Mouse (Mus musculus) neutrophil, adult 59 days (primary cell): ENCODE measurements around the gene Rbm28. TPM values are rescaled to one million over a fixed set of nuclear protein-coding genes. Genes with fewer than 3 reads are reported as not detected.

Source experiments
- total RNA-seq, 2 experiments: library from RNA; stranded (reverse); gene quantifications; 1 replicate in 1 of 2; 2 replicates in 1 of 2; pipeline ENCODE4 v1.2.4; 2023

Rbm28 gene
- 10 to 100 TPM; 18.0 to 24.4 TPM for total RNA-seq

DNA sequence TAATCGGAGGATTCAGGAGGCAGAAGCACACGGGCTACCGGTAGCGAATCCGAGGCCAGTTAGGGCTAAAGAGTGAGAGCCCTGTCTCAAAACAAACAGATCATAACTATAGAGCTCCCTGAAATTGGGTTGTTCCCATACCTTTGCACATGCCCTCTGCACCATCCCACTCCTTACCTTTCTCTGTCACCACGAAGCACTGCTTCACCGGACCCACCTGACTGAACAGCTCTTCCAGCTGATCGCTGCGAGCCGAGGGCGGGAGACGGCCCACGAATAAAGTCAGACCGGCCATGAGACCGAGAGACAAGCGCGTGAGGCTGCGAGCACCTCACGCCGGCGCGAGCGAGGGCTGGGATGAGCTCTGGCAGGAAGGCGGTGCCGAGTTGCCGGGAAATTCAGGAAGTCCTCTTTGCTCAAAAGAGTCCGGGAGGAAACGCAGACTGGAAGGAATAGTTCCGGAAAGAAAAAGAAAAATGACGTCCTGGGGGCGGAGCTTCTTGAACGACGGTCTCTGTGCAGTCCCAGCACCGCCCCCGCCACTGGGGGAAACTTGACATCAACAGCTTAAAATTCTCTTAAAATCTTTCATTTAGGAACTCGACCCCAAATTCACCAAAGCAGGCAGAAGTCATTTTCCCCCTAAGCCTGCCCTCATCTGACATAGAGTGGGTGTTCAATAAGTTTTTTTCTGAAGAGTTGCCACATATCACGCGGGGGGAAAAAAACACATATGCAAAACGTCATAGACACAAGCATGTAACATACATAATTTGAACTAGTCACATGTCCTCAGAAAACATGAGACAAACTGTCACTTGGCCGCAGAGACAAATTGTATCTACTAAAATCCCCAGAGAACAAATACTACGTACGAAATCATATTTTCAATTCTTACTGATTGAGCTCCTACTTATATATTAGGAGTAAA, at the start of gene Rbm28:
Rbm28 (minus strand) TSS at position 693 of the 931 bp plus-strand sequence.

DNA sequence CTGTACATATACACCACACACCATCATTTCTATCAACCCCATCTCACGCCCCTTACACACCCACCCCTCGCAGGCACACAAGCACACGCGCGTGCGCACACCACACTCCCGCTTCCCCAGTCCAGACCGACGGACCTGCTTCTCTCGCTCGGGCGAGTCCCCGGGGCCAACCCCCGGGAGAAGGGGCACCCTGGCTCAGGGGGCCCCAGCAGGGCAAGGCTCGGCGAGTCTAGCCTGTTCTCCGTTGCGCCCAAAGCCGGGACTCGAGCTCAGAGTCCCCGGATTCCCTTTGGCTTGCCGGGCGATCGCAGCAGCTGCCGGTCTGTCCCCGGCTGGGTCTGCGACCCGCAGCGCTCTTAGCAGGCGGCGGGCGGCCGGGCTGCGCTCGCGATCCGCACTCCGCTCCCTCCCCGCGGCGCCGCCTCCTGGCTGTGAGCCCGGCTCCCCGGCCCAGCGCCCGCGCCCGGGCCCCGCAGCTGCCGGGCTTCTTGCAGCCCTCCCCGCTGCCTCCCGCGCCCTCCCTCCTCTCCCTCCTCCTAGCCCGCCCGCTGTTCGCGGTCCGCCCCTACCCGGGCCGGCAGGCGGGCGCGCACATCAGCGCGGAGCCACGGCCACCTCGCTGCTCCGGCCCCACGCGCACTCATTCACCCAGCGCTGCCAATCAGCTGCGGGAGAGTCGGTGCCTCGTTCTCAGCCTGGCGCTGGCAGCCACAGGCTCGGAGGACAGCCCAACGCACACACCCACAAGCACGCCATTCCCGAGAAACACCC, 14.3 kb upstream of the Rbm28 start, which contains the start of gene Prrt4:
Prrt4 (minus strand) TSS at position 697 of the 771 bp plus-strand sequence.

Other genes with a start within 250 kb of the Rbm28 start
- gene Lep, start 104.8 kb downstream of the Rbm28 start, total RNA-seq, result not detected
- not detected for gene Prrt4, start 14.6 kb upstream of the Rbm28 start, total RNA-seq
- gene Impdh1, start 51.4 kb upstream of the Rbm28 start, total RNA-seq, result 10 to 100 TPM; 28.5 to 31.0 TPM
- gene Hilpda, start 107.5 kb upstream of the Rbm28 start, total RNA-seq, result 1 to 10 TPM; 3.2 to 4.4 TPM
- not detected for gene Fam71f2, start 114.6 kb upstream of the Rbm28 start, total RNA-seq
- not detected for gene Fam71f1, start 154.1 kb upstream of the Rbm28 start, total RNA-seq
- 10 to 100 TPM; 33.1 to 38.9 TPM for gene Calu, start 183.1 kb upstream of the Rbm28 start, total RNA-seq
- gene Opn1sw, start 223.5 kb upstream of the Rbm28 start, total RNA-seq, result not detected
- under 1 TPM in 1 of 2 experiments, not detected in 1; 0.11 TPM for gene Ccdc136, start 231.3 kb upstream of the Rbm28 start, total RNA-seq